Mouse (Mus musculus): ENCODE measurements around the gene 6030452D12Rik. TPM values are rescaled to one million over a fixed set of nuclear protein-coding genes. Genes with fewer than 3 reads are reported as not detected.

Gene 6030452D12Rik
- total RNA-seq, 2 experiments from 2014 or later, result not detected

DNA sequence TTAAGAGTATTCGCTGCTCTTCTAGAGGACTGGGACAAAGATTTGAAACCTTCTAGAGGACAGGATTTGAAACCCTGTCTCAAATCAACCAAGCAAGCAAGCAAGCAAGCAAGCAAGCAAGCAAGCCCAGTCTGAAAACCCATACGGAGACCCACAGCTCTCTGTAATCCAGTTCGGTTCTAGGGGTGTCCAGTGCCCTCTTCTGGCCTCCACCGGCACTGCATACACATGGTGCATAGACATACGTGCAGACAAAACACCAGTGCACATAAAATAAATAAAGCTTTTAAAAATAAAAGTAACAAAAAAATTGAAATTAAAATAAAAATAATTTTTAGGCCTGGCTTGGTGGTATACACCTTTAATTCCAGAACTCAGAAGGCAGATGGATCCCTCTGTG is 53.7 kb downstream of the 6030452D12Rik start:
- intact Hi-C loops (cut with DNase I), result no loop called here
- DNase-seq, result no peak

DNA sequence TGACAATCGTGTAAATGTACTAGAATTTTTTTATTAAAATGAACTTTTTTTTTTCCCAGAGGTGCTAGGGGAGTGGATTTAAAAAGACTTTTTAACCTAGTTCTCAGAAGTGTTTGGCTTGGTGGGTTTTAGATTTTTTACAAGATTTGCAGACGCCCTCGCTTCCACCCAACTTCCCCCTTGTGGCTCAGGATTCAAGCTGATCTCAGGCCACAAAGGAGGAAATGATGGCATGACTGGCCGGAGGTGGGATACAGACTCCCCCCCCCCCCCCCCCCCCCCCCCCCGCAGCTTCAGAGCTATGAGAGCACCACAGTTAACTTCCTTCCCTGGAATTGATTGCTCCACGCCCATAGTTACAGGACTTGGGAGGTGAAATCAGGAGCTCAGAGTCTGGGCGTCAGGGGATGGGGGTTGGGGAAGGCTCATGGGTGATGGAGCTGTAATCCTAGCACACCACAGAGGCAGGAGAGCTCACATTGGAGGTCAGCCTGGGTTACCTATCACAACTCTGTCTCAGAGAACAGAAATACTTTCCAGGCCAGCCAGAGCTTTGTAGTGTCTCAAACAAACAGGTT is 55.8 kb downstream of the 6030452D12Rik start:
- intact Hi-C loops (cut with DNase I), result no loop called here
- no peak for DNase-seq

Other genes starting within 250 kb of the 6030452D12Rik start
- gene Smpd3, start 162.5 kb upstream of the 6030452D12Rik start, total RNA-seq (2021), result 1 to 10 TPM; 3.1 to 3.5 TPM
- 1 to 10 TPM; 2.8 to 3.7 TPM for gene Zfp90, start 85.2 kb upstream of the 6030452D12Rik start, total RNA-seq (2021)
- gene Cdh3, start 10.4 kb downstream of the 6030452D12Rik start, total RNA-seq (2021), result 1 to 10 TPM in 1 of 2 experiments, under 1 TPM in 1; 0.81 to 1.2 TPM
- gene Gm10073, start 72.9 kb downstream of the 6030452D12Rik start, total RNA-seq (2021), result 100 to 1,000 TPM; 105 to 117 TPM
- not detected for gene Cdh1, start 102.8 kb downstream of the 6030452D12Rik start, total RNA-seq (2021)
- 10 to 100 TPM; 10.7 to 11.2 TPM for gene Tango6, start 182.5 kb downstream of the 6030452D12Rik start, total RNA-seq (2021)